Mouse (Mus musculus) CH12.LX (cell line): ENCODE results near the gene Foxred2.

ENCODE experiments used
- CTCF ChIP-seq, 2 experiments: IDR thresholded peaks in 1 of 2; conservative IDR thresholded peaks in 1 of 2; 2 replicates each; pipeline ENCODE4 v1.5.1; 2011 to 2012; ENCODE audit warnings: low read depth in 2 of 2, low read length in 2 of 2, improper control_type of control experiment in 1 of 2, inconsistent platforms in 1 of 2, mild to moderate bottlenecking in 1 of 2, moderate library complexity in 1 of 2
- POLR2A ChIP-seq: IDR thresholded peaks from 2 replicates; pipeline ENCODE4 v1.6.1; 2011; ENCODE audit warnings: low read depth, mild to moderate bottlenecking, improper control_type of control experiment, low read length

DNA sequence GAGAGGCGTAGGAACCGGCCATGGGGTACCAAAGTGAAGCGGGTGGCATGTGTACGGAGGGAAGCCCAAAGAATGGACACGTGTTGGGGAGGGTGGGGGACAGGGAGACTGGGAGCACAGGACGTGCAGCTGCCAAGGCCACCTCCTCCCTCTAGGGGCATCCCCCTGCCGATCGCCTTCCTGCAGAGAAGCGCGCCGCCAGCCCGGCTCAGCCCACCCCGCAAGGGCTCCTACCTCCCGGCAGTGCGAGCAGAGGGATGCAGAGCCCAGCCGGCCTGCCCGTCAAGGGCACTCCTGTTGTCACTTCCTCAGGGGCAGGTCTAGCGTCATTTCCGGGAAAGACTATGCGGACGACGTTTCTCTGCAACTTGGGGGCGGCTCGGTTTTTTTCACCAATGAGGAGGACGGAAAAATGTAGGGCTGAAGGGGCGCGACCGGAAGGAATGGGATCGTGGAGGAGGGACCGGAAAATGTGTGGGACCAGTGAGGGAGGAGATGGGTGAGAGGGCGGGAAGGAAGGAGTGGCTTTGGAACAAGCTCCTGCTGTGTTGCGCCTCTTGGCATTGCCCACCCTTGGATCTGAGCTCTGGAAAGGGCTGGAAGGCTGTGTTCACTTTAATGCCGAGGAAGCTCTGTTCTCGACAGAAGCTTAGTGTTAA is 27.7 kb downstream of the Foxred2 start, which contains the start of gene Txn2:
- TF ChIP-seq POLR2A (peak; percentile 82), CTCF (conservative IDR thresholded peaks at IDR 0.05 in 1 of 2, IDR thresholded peaks at IDR 0.05 in 1 of 2; ENCODE audit: low read depth in 2 of 2, low read length in 2 of 2) (peak in 1 of 2 experiments; percentile 22; a peak in 1 of 4 replicates)
